ENCODE assay signal across 28 mouse cellular contexts in genomic region chr11:90046211-90046610, GRCm38 (mm10). TPM values are rescaled to one million over a fixed set of nuclear protein-coding genes. Genes with fewer than 3 reads are reported as not detected.
A peak's percentile ranks its signal among the peaks of the same experiment; 100 is the strongest.
DNase-seq lines count a peak whose midpoint lies in the region; ATAC-seq and TF ChIP-seq lines count a peak whose summit lies in the region.
"Had no signal": no experiment of that assay in that cellular context is flagged by ENCODE, and none has a peak within 500 bp of the region (broad histone marks: within the 10 kb centered on the region; RNA-seq: fewer than 3 reads in every experiment).

No protein-coding gene starts in this region.

- peak overlapping the region; percentile 85 for H3K27ac ChIP-seq in gastrocnemius, adult 2 months
- H3K27ac ChIP-seq in kidney, embryonic 15.5 days = no peak overlapping the region
- no peak overlapping the region for H3K27ac ChIP-seq in hindbrain, embryonic 11.5 days (ENCODE audit: low read depth, low read length)
- H3K27ac ChIP-seq: embryonic facial prominence, embryonic 13.5 days; forebrain, embryonic 10.5 days; forebrain, embryonic 13.5 days; heart, embryonic 15.5 days; hindbrain, embryonic 12.5 days; hindbrain, embryonic 15.5 days had no signal

- DNase-seq in gastrocnemius, adult 2 months = peak; percentile 55
- DNase-seq in gastrocnemius, adult 8-10 months (ENCODE audit: low spot score in 2 of 2) = no peak
- DNase-seq in kidney, postnatal 36 days = no peak
- DNase-seq in skeletal muscle tissue, adult 2 months (ENCODE audit: low read depth, low spot score) = peak; percentile 86
- no peak for DNase-seq in hindbrain, embryonic 11.5 days (ENCODE audit: low spot score)
- DNase-seq: adrenal gland, adult 2 months; adrenal gland, postnatal 14 days; cerebellum, adult 11 months; cerebellum, adult 2 months; cerebellum, adult 9-11 months; cerebellum, postnatal 25 days; gastrocnemius, postnatal 14 days; heart, adult 18-20 months; heart, postnatal 10 days; heart, postnatal 36 days had no signal

- H3K4me1 ChIP-seq in kidney, embryonic 15.5 days = peaks cover 17% of the 10 kb centered on the region
- H3K4me1 ChIP-seq in hindbrain, embryonic 11.5 days (replicated peaks; ENCODE audit: control insufficient read depth, insufficient read depth, low read length) = no peaks in the 10 kb centered on the region
- H3K4me1 ChIP-seq: forebrain, embryonic 13.5 days; heart, embryonic 12.5 days; heart, embryonic 15.5 days; hindbrain, embryonic 12.5 days; hindbrain, embryonic 15.5 days had no signal

- no peak overlapping the region for H3K4me2 ChIP-seq in kidney, embryonic 15.5 days
- no peak overlapping the region for H3K4me2 ChIP-seq in hindbrain, embryonic 11.5 days (replicated peaks; ENCODE audit: low read depth, low read length)
- H3K4me2 ChIP-seq: embryonic facial prominence, embryonic 13.5 days; forebrain, embryonic 13.5 days; heart, embryonic 12.5 days; heart, embryonic 15.5 days; hindbrain, embryonic 12.5 days; hindbrain, embryonic 15.5 days had no signal

- intact Hi-C loops in gastrocnemius, adult 2 months (cut with DNase I) = loop anchor here (2.0 kb wide), 1 partner anchor 55 kb away; no protein-coding TSS in a partner anchor

- H3K9ac ChIP-seq in kidney, embryonic 15.5 days = no peak overlapping the region
- H3K9ac ChIP-seq in hindbrain, embryonic 11.5 days (ENCODE audit: low read depth, low read length) = no peak overlapping the region
- H3K9ac ChIP-seq: embryonic facial prominence, embryonic 13.5 days; forebrain, embryonic 13.5 days; heart, embryonic 12.5 days; heart, embryonic 15.5 days; hindbrain, embryonic 12.5 days; hindbrain, embryonic 15.5 days had no signal

- no peak for TF ChIP-seq CTCF in gastrocnemius, adult 2 months (IDR thresholded peaks at IDR 0.05)

- 0 out of 2 replicates have a peak, but pooled peaks have one; percentile 18 for ATAC-seq in kidney, embryonic 15.5 days (replicated peaks; ENCODE audit: low FRiP score)
- no peak for ATAC-seq in hindbrain, embryonic 11.5 days (ENCODE audit: low FRiP score)
- ATAC-seq: CD4-positive, CD25-positive, alpha-beta regulatory T cell, adult 4 months; forebrain, embryonic 13.5 days; forebrain, embryonic 16.5 days; intestine, postnatal 0 days had no signal

- H3K4me3 ChIP-seq in gastrocnemius, adult 2 months = peak overlapping the region; percentile 27
- H3K4me3 ChIP-seq in kidney, embryonic 15.5 days (replicated peaks) = no peak overlapping the region
- no peak overlapping the region for H3K4me3 ChIP-seq in hindbrain, embryonic 11.5 days (ENCODE audit: low read depth, low read length)
- H3K4me3 ChIP-seq: embryonic facial prominence, embryonic 13.5 days; forebrain, embryonic 10.5 days; forebrain, embryonic 13.5 days; heart, embryonic 12.5 days; heart, embryonic 15.5 days; hindbrain, embryonic 12.5 days; hindbrain, embryonic 15.5 days had no signal

- no peaks in the 10 kb centered on the region for H3K36me3 ChIP-seq in kidney, embryonic 15.5 days
- no peaks in the 10 kb centered on the region for H3K36me3 ChIP-seq in hindbrain, embryonic 11.5 days (ENCODE audit: control insufficient read depth, insufficient read depth, low read length)
- H3K36me3 ChIP-seq: embryonic facial prominence, embryonic 13.5 days; forebrain, embryonic 10.5 days; heart, embryonic 12.5 days; heart, embryonic 15.5 days; hindbrain, embryonic 12.5 days; hindbrain, embryonic 15.5 days had no signal

- WGBS in kidney, embryonic 15.5 days = 26% methylated on average over 7 of the region's 7 CpGs
- 41% methylated on average over 7 of the region's 7 CpGs for WGBS in hindbrain, embryonic 11.5 days

- H3K9me3 ChIP-seq in kidney, embryonic 15.5 days (replicated peaks) = no peaks in the 10 kb centered on the region
- no peaks in the 10 kb centered on the region for H3K9me3 ChIP-seq in hindbrain, embryonic 11.5 days (ENCODE audit: control insufficient read depth, low read length)
- H3K9me3 ChIP-seq: embryonic facial prominence, embryonic 13.5 days; forebrain, embryonic 10.5 days; forebrain, embryonic 13.5 days; heart, embryonic 15.5 days; hindbrain, embryonic 12.5 days; hindbrain, embryonic 15.5 days had no signal

- H3K27me3 ChIP-seq in kidney, embryonic 15.5 days = no peaks in the 10 kb centered on the region
- no peaks in the 10 kb centered on the region for H3K27me3 ChIP-seq in hindbrain, embryonic 11.5 days (ENCODE audit: control insufficient read depth, insufficient read depth, low read length)
- H3K27me3 ChIP-seq: embryonic facial prominence, embryonic 13.5 days; forebrain, embryonic 13.5 days; heart, embryonic 12.5 days; heart, embryonic 15.5 days; hindbrain, embryonic 12.5 days; hindbrain, embryonic 15.5 days had no signal

RNA-seq across cellular contexts. Expression of gene Tmem100, which starts 16.1 kb away (rescaled TPM):
- 10 to 100 TPM in 1 of 2 experiments, 1 to 10 TPM in 1; 7.4 to 19.2 TPM for total RNA-seq in gastrocnemius, adult 2 months (2021)
- 10 to 100 TPM in 2 of 4 experiments, 1 to 10 TPM in 2; 9.1 to 24.0 (median 11.7) TPM for total RNA-seq in gastrocnemius, adult 8-10 months (2022)
- 21.9 and 24.4 TPM in 2 replicates for polyA plus RNA-seq in kidney, embryonic 15.5 days (2015; fragmentation: Nextera tagmentation; extraction: Ambion mirVana)
- polyA plus RNA-seq in hindbrain, embryonic 11.5 days (2014; fragmentation: Nextera tagmentation; extraction: Ambion mirVana) = 6.0 and 6.6 TPM in 2 replicates
- total RNA-seq: MEL had no signal
- polyA plus RNA-seq: C2C12; CD4-positive, CD25-positive, alpha-beta regulatory T cell, adult 4 months had no signal

RNA-seq across cellular contexts. Expression of gene Pctp, which starts 43.5 kb away (rescaled TPM):
- 1 to 10 TPM; 2.8 to 4.0 TPM for total RNA-seq in gastrocnemius, adult 2 months (2021)
- total RNA-seq in gastrocnemius, adult 8-10 months (2022) = 1 to 10 TPM; 3.1 to 4.5 (median 4.3) TPM
- 12.1 and 13.1 TPM in 2 replicates for polyA plus RNA-seq in kidney, embryonic 15.5 days (2015; fragmentation: Nextera tagmentation; extraction: Ambion mirVana)
- polyA plus RNA-seq in hindbrain, embryonic 11.5 days (2014; fragmentation: Nextera tagmentation; extraction: Ambion mirVana) = 5.1 and 6.2 TPM in 2 replicates

Comparison
In these comparisons a context has a peak if more than half of its experiments do, and no peak if none do; other contexts are left out.
1. DNase-seq: peak in gastrocnemius, adult 2 months (single experiment) and skeletal muscle tissue, adult 2 months (single experiment); none in gastrocnemius, adult 8-10 months (0 of 2), kidney, postnatal 36 days (0 of 2) and hindbrain, embryonic 11.5 days (single experiment).